Mouse (Mus musculus): ENCODE results near the gene Atp10a.

GRCm38 (mm10) chr7:58730831-58731230 is 74.9 kb downstream of the Atp10a start:
- TF ChIP-seq EP300 (IDR thresholded peaks at IDR 0.05; ENCODE audit: insufficient read depth, low read depth, low read length), result no peak
- no peak for TF ChIP-seq POLR2A (IDR thresholded peaks at IDR 0.05; ENCODE audit: insufficient read depth, low read length)

All from ES-Bruce4 (cell line).